Mouse (Mus musculus) spleen, postnatal 10 days (tissue): ENCODE data around the gene Unc45a.
A peak's percentile ranks its signal among the peaks of the same experiment; 100 is the strongest.
"Not testable (repeated sequence)": the region's sequence is repeated elsewhere in the genome, so short reads cannot be mapped to it uniquely, and the experiment has no call there.

Experiments used
- DNase-seq, 2 experiments: peaks; one replicate each; pipeline ENCODE4 v3.0.0; 2021 to 2022; ENCODE audit warnings: low spot score in 2 of 2

The Unc45a gene

GRCm38 (mm10) chr7:80325292-80325868 lies 15.4 kb downstream of the Unc45a start:
- DNase-seq, result no peak

- not testable (repeated sequence) for DNase-seq
Measured at GRCm38 (mm10) chr7:80324816-80325119, 16.0 kb downstream of the Unc45a start.

- peak; percentile 95 to 97 for DNase-seq
Measured at GRCm38 (mm10) chr7:80324043-80324815, 16.6 kb downstream of the Unc45a start, which contains the start of gene Rccd1. TSS of gene Rccd1 (minus strand) at chr7:80324454.

- no peak for DNase-seq
Measured at GRCm38 (mm10) chr7:80323336-80323735, 17.5 kb downstream of the Unc45a start.

GRCm38 (mm10) chr7:80319846-80320496 lies 20.8 kb downstream of the Unc45a start:
- DNase-seq, result no peak

- DNase-seq, result no peak
Measured at GRCm38 (mm10) chr7:80318670-80319069, 22.1 kb downstream of the Unc45a start.

- DNase-seq, result no peak
Measured at GRCm38 (mm10) chr7:80317439-80318115, 23.2 kb downstream of the Unc45a start.

GRCm38 (mm10) chr7:80315733-80316132 lies 25.1 kb downstream of the Unc45a start:
- no peak for DNase-seq

GRCm38 (mm10) chr7:80310771-80311170 lies 30.0 kb downstream of the Unc45a start:
- DNase-seq, result no peak

GRCm38 (mm10) chr7:80307766-80308165 lies 33.0 kb downstream of the Unc45a start:
- no peak for DNase-seq

GRCm38 (mm10) chr7:80301522-80301921 lies 39.3 kb downstream of the Unc45a start:
- peak in 1 of 2 experiments; percentile 33 for DNase-seq

GRCm38 (mm10) chr7:80299568-80299967 lies 41.2 kb downstream of the Unc45a start:
- DNase-seq, result no peak

- DNase-seq, result no peak
Measured at GRCm38 (mm10) chr7:80298754-80299153, 42.1 kb downstream of the Unc45a start.

- DNase-seq, result no peak
Measured at GRCm38 (mm10) chr7:80297041-80297440, 43.8 kb downstream of the Unc45a start.

GRCm38 (mm10) chr7:80296462-80296861 lies 44.3 kb downstream of the Unc45a start:
- no peak for DNase-seq

GRCm38 (mm10) chr7:80294764-80295648 lies 45.8 kb downstream of the Unc45a start:
- DNase-seq, result peak; percentile 40 to 48

GRCm38 (mm10) chr7:80294062-80294763 lies 46.6 kb downstream of the Unc45a start, which contains the start of gene Prc1:
TSS of gene Prc1 (plus strand) at chr7:80294450.
- peak; percentile 98 to 100 for DNase-seq

GRCm38 (mm10) chr7:80287736-80288135 lies 53.1 kb downstream of the Unc45a start:
- DNase-seq, result no peak

- no peak for DNase-seq
Measured at GRCm38 (mm10) chr7:80285725-80286124, 55.1 kb downstream of the Unc45a start.

- no peak for DNase-seq
Measured at GRCm38 (mm10) chr7:80284391-80284790, 56.4 kb downstream of the Unc45a start.
